Mouse (Mus musculus): Measurements from ENCODE around the gene Cnot1.

- TF ChIP-seq CTCF (IDR thresholded peaks at IDR 0.05; ENCODE audit: low read depth, low read length), result no peak
- TF ChIP-seq POLR2AphosphoS5 (IDR thresholded peaks at IDR 0.05; ENCODE audit: insufficient replicate concordance, low read depth, low read length), result no peak
- TF ChIP-seq GATA1 (IDR thresholded peaks at IDR 0.05; ENCODE audit: borderline replicate concordance, low read length), result no peak
Observed at GRCm38 (mm10) chr8:95805482-95805881, 1.8 kb downstream of the Cnot1 start.

Data from G1E (cell line).